Mouse (Mus musculus) intestine, embryonic 16.5 days (tissue): ENCODE results near the gene Pxk. TPM values are rescaled to one million over a fixed set of nuclear protein-coding genes. Genes with fewer than 3 reads are reported as not detected.

Experiments used
- ATAC-seq: fragments of 200-750 bp; cut with Nextera tagmentation; 2 replicates; pipeline ENCODE4 v1.8.0; 2017; ENCODE audit warnings: moderate TSS enrichment, moderate library complexity
- H3K27ac ChIP-seq: fragments of 300-500 bp; sonication (generic); 2 replicates; pipeline ENCODE4 v1.5.1; 2014; ENCODE audit warnings: mild to moderate bottlenecking, low read length
- H3K27me3 ChIP-seq: fragments of 300-500 bp; sonication (generic); replicated peaks from 2 replicates; pipeline ENCODE4 v1.6.1; 2014; ENCODE audit warnings: low read length, control low read depth, mixed read lengths; ENCODE audit not compliant: control insufficient read depth, insufficient read depth
- H3K36me3 ChIP-seq: fragments of 300-500 bp; sonication (generic); 2 replicates; pipeline ENCODE4 v1.6.1; 2014; ENCODE audit warnings: low read length, control low read depth; ENCODE audit not compliant: control insufficient read depth, insufficient read depth
- H3K4me1 ChIP-seq: fragments of 300-500 bp; sonication (generic); 2 replicates; pipeline ENCODE4 v1.6.1; 2014; ENCODE audit warnings: low read length, control low read depth, mixed read lengths; ENCODE audit not compliant: control insufficient read depth, insufficient read depth
- H3K4me2 ChIP-seq: fragments of 300-500 bp; sonication (generic); 2 replicates; pipeline ENCODE4 v1.6.1; 2014; ENCODE audit warnings: low read depth, low read length, control low read depth
- H3K4me3 ChIP-seq: fragments of 300-500 bp; sonication (generic); 2 replicates; pipeline ENCODE4 v1.5.1; 2014; ENCODE audit warnings: mild to moderate bottlenecking, low read length
- H3K9ac ChIP-seq: fragments of 300-500 bp; sonication (generic); 2 replicates; pipeline ENCODE4 v1.6.1; 2014; ENCODE audit warnings: low read depth, low read length
- H3K9me3 ChIP-seq: fragments of 300-500 bp; sonication (generic); 2 replicates; pipeline ENCODE4 v1.6.1; 2016; ENCODE audit warnings: low read length, control low read depth; ENCODE audit not compliant: control insufficient read depth
- WGBS: fragments of 180-500 bp; shearing (Covaris S2); extraction: QIAGEN DNeasy Blood & Tissue Kit; methylation state at CpG from one replicate; pipeline ENCODE4 v1.1.7; 2014; 5-methylcytosine and 5-hydroxymethylcytosine counted together
- polyA plus RNA-seq: library from polyadenylated mRNA; unstranded; fragments of >200 nt; fragmentation: Nextera tagmentation; extraction: Ambion mirVana; gene quantifications from 2 replicates; pipeline ENCODE4 v1.2.1, GENCODE M21; 2015

Pxk gene
- polyA plus RNA-seq, 1 experiment from 2014 or later = 40.4 TPM

- no peaks in the 10 kb centered on the region for H3K36me3 ChIP-seq
- H3K4me3 ChIP-seq = no peak overlapping the region
- no peak overlapping the region for H3K27ac ChIP-seq
- H3K9me3 ChIP-seq = no peaks in the 10 kb centered on the region
- no peak overlapping the region for H3K9ac ChIP-seq
- 61% methylated on average over 9 of the region's 9 CpGs for WGBS
- no peaks in the 10 kb centered on the region for H3K4me1 ChIP-seq
- no peak overlapping the region for H3K4me2 ChIP-seq
- ATAC-seq = no peak
- H3K27me3 ChIP-seq = no peaks in the 10 kb centered on the region
These were observed 108.3 kb downstream of the Pxk start for GRCm38 (mm10) chr14:8206179-8206910.

GRCm38 (mm10) chr14:8207105-8207504 is 109.1 kb downstream of the Pxk start:
- 33% methylated on average over 5 of the region's 5 CpGs for WGBS
- Histone ChIP-seq H3K4me1 (no peaks in the 10 kb centered on the region), H3K9me3 (no peaks in the 10 kb centered on the region), H3K4me3 (no peak overlapping the region), H3K27me3 (no peaks in the 10 kb centered on the region), H3K9ac (no peak overlapping the region), H3K4me2 (no peak overlapping the region), H3K36me3 (no peaks in the 10 kb centered on the region), H3K27ac (no peak overlapping the region)
- 0 out of 2 replicates have a peak, but pooled peaks have one; percentile 46 for ATAC-seq

GRCm38 (mm10) chr14:8207543-8207942 is 109.5 kb downstream of the Pxk start:
- no peaks in the 10 kb centered on the region for H3K36me3 ChIP-seq
- no peak for ATAC-seq
- no peaks in the 10 kb centered on the region for H3K27me3 ChIP-seq
- no peak overlapping the region for H3K4me2 ChIP-seq
- no peak overlapping the region for H3K27ac ChIP-seq
- WGBS = 76% methylated on average over 5 of the region's 5 CpGs
- no peak overlapping the region for H3K9ac ChIP-seq
- H3K4me3 ChIP-seq = no peak overlapping the region
- H3K9me3 ChIP-seq = no peaks in the 10 kb centered on the region
- H3K4me1 ChIP-seq = no peaks in the 10 kb centered on the region

- Histone ChIP-seq H3K36me3 (no peaks in the 10 kb centered on the region), H3K4me1 (no peaks in the 10 kb centered on the region), H3K4me3 (no peak overlapping the region), H3K9me3 (no peaks in the 10 kb centered on the region), H3K27me3 (no peaks in the 10 kb centered on the region), H3K4me2 (no peak overlapping the region), H3K27ac (no peak overlapping the region), H3K9ac (no peak overlapping the region)
- 66% methylated on average over 3 of the region's 3 CpGs for WGBS
- no peak for ATAC-seq
These were observed 110.9 kb downstream of the Pxk start for GRCm38 (mm10) chr14:8208876-8209275.

- Histone ChIP-seq H3K36me3 (no peaks in the 10 kb centered on the region), H3K9ac (no peak overlapping the region), H3K4me2 (no peak overlapping the region), H3K9me3 (no peaks in the 10 kb centered on the region), H3K4me3 (no peak overlapping the region), H3K27me3 (no peaks in the 10 kb centered on the region), H3K4me1 (peaks cover 4% of the 10 kb centered on the region; the same call in 1 of the 2 replicates), H3K27ac (no peak overlapping the region)
- ATAC-seq = no peak
- 88% methylated on average over 2 of the region's 2 CpGs for WGBS
These were observed 111.9 kb downstream of the Pxk start for GRCm38 (mm10) chr14:8209896-8210295.

- no peak for ATAC-seq
- Histone ChIP-seq H3K9ac (no peak overlapping the region), H3K9me3 (no peaks in the 10 kb centered on the region), H3K27ac (no peak overlapping the region), H3K4me3 (no peak overlapping the region), H3K27me3 (no peaks in the 10 kb centered on the region), H3K4me1 (peaks cover 11% of the 10 kb centered on the region), H3K36me3 (no peaks in the 10 kb centered on the region), H3K4me2 (no peak overlapping the region)
- WGBS = 80% methylated on average over 2 of the region's 2 CpGs
These were observed 115.0 kb downstream of the Pxk start for GRCm38 (mm10) chr14:8212996-8213395.

- peaks cover 11% of the 10 kb centered on the region for H3K4me1 ChIP-seq
- H3K4me2 ChIP-seq = peak within 1 kb of the TSS; percentile 89
- no peaks in the 10 kb centered on the region for H3K9me3 ChIP-seq
- H3K27me3 ChIP-seq = no peaks in the 10 kb centered on the region
- H3K4me3 ChIP-seq = peak within 1 kb of the TSS; percentile 65
- H3K27ac ChIP-seq = peak within 1 kb of the TSS; percentile 97
- no peaks in the 10 kb centered on the region for H3K36me3 ChIP-seq
- WGBS = under 1% methylated on average over 26 of the region's 49 CpGs
- peak within 1 kb of the TSS; percentile 96 for H3K9ac ChIP-seq
- ATAC-seq = peak; percentile 95
These were observed 115.8 kb downstream of the Pxk start, which contains the start of gene Kctd6 for GRCm38 (mm10) chr14:8213803-8214224. Gene Kctd6 (plus strand): TSS chr14:8214140.

Other genes with a start within 250 kb of the Pxk start
- not detected in 2 replicates for gene Gm45521, start 140.9 kb upstream of the Pxk start, polyA plus RNA-seq
- gene Dnase1l3, start 103.6 kb upstream of the Pxk start, polyA plus RNA-seq = 1.7 and 1.9 TPM in 2 replicates
- gene Abhd6, start 95.3 kb upstream of the Pxk start, polyA plus RNA-seq = 12.5 and 14.1 TPM in 2 replicates
- 44.2 and 54.9 TPM in 2 replicates for gene Rpp14, start 17.8 kb upstream of the Pxk start, polyA plus RNA-seq
- gene Pdhb, start 74.8 kb downstream of the Pxk start, polyA plus RNA-seq = 187 and 215 TPM in 2 replicates
- 2.1 and 2.2 TPM in 2 replicates for gene Kctd6, start 115.9 kb downstream of the Pxk start, polyA plus RNA-seq
- gene Acox2, start 161.1 kb downstream of the Pxk start, polyA plus RNA-seq = 1.1 and 1.4 TPM in 2 replicates
- gene Fam107a, start 219.8 kb downstream of the Pxk start, polyA plus RNA-seq = 0.21 and 0.24 TPM in 2 replicates